Mouse (Mus musculus) lung, embryonic 14.5 days (tissue): ENCODE results near the gene Dnali1. TPM values are rescaled to one million over a fixed set of nuclear protein-coding genes. Genes with fewer than 3 reads are reported as not detected.
A peak's percentile ranks its signal among the peaks of the same experiment; 100 is the strongest.

Source experiments
- ATAC-seq: fragments of 200-750 bp; cut with Nextera tagmentation; 2 replicates; pipeline ENCODE4 v1.8.0; 2017; ENCODE audit warnings: mild to moderate bottlenecking, moderate TSS enrichment, moderate library complexity; ENCODE audit not compliant: insufficient read depth
- DNase-seq: peaks from one replicate; pipeline ENCODE4 v3.0.0-alpha.2; 2015
- H3K27ac ChIP-seq: fragments of 300-500 bp; sonication (generic); 2 replicates; pipeline ENCODE4 v1.5.1; 2014; ENCODE audit warnings: low read depth, mild to moderate bottlenecking, moderate library complexity
- H3K27me3 ChIP-seq: fragments of 300-500 bp; sonication (generic); 2 replicates; pipeline ENCODE4 v1.6.1; 2014; ENCODE audit warnings: low read length, control low read depth; ENCODE audit not compliant: insufficient read depth
- H3K36me3 ChIP-seq: fragments of 300-500 bp; sonication (generic); 2 replicates; pipeline ENCODE4 v1.6.1; 2014; ENCODE audit warnings: control low read depth; ENCODE audit not compliant: insufficient read depth
- H3K4me1 ChIP-seq: fragments of 300-500 bp; sonication (generic); 2 replicates; pipeline ENCODE4 v1.6.1; 2014; ENCODE audit warnings: antibody characterized with exemption, control low read depth; ENCODE audit not compliant: insufficient read depth
- H3K4me2 ChIP-seq: fragments of 300-500 bp; sonication (generic); 2 replicates; pipeline ENCODE4 v1.6.1; 2014; ENCODE audit warnings: mild to moderate bottlenecking
- H3K4me3 ChIP-seq: fragments of 300-500 bp; sonication (generic); 2 replicates; pipeline ENCODE4 v1.5.1; 2014; ENCODE audit warnings: low read depth, low read length
- H3K9ac ChIP-seq: fragments of 300-500 bp; sonication (generic); 2 replicates; pipeline ENCODE4 v1.6.1; 2014
- H3K9me3 ChIP-seq: fragments of 300-500 bp; sonication (generic); 2 replicates; pipeline ENCODE4 v1.6.1; 2016; ENCODE audit warnings: low read depth, low read length, control low read depth
- CTCF ChIP-seq: IDR thresholded peaks from 2 replicates; pipeline ENCODE4 v1.5.1; 2016; ENCODE audit warnings: antibody characterized with exemption, low read depth
- WGBS: fragments of 180-500 bp; shearing (Covaris S2); extraction: QIAGEN DNeasy Blood & Tissue Kit; methylation state at CpG from one replicate; pipeline ENCODE4 v1.1.7; 2014; 5-methylcytosine and 5-hydroxymethylcytosine counted together
- polyA plus RNA-seq: library from polyadenylated mRNA; unstranded; fragments of >200 nt; fragmentation: Nextera tagmentation; extraction: Ambion mirVana; gene quantifications from 2 replicates; pipeline ENCODE4 v1.2.1, GENCODE M21; 2014

The Dnali1 gene
- polyA plus RNA-seq, 1 experiment from 2014 or later: 0.13 TPM

DNA sequence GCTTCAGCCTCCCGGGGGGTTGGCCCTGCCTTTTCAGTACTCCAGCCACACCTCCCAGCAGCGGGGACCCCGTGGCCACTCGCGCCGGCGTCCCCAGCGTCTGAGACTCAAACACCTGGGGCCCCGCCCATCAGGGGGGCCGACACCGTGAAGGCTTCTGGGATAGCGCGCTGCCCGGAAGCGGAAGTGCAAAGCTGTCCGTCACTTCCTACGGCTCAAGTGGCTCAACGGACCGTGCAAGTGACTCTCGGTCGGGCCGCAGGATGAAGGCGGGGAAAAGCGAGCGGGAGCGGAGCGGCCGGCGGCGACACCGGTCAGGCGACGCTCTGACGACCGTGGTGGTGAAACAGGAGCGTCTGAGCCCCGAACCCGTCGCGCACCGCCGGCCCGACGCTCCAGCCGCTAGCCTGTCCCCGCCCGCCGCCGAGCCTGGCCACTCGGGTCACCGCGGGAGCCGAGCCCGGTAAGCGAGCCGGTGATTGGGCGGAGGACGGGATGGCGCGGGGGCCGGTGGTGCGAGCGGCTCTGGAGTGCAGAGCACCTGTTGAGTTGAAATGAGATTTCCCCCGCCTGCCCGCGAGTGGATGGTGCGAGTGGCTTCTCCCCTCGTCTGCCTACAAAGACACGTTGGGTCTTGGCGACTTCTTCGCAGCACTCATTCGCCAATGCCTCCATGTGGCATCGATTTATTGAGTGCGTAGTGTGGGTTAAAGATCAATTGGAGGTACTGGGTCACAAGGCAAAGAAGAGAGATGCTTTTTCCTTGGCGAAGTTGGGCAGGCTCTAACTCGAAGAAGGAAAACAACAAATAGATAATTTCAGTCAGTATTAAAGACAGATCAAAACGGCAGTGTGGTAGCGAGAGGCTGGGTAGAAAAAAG, 1.2 kb upstream of the Dnali1 start, which contains the start of gene Snip1:
Gene Snip1, plus strand, starts transcription at position 183 of the 881 bp plus-strand sequence.
- H3K4me3 ChIP-seq: peak within 1 kb of the TSS; percentile 84
- under 1% methylated on average over 78 of the region's 78 CpGs for WGBS

DNA sequence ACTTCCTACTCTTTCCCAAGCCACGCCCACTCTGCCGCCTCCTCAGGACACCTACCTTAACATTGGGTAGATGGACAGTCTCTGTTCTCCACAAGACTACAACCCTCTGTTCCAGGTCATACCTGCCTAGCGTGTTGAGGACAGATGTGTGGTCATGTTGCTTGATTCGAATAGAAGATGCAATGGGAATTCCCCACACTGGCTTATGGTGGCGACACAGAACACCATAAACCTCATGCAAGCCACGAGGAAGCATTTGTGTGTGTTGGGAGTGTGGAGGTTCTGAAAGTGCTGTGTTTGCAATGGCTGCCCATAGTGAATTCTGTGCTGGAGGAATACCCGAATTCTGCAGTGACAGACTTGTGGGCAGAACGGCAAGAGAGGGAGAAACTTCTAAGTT, 1.7 kb downstream of the Dnali1 start:
- no peaks in the 10 kb centered on the region for H3K9me3 ChIP-seq
- no peak overlapping the region for H3K27ac ChIP-seq
- H3K4me2 ChIP-seq: no peak overlapping the region
- H3K4me3 ChIP-seq: no peak overlapping the region
- H3K36me3 ChIP-seq: peaks cover 7% of the 10 kb centered on the region; the same call in 1 of the 2 replicates
- no peak overlapping the region for H3K9ac ChIP-seq
- 66% methylated on average over 8 of the region's 8 CpGs for WGBS
- ATAC-seq: no peak
- no peak for TF ChIP-seq CTCF
- H3K4me1 ChIP-seq: 0 out of 2 replicates have a peak, but pooled peaks cover 6% of the 10 kb centered on the region
- DNase-seq: no peak
- no peaks in the 10 kb centered on the region for H3K27me3 ChIP-seq

More for the DNA sequence above, 1.2 kb upstream of the Dnali1 start, which contains the start of gene Snip1:
- Histone ChIP-seq H3K27ac (peak within 1 kb of the TSS; percentile 50; the same call in 1 of the 2 replicates), H3K4me1 (0 out of 2 replicates have a peak, but pooled peaks cover 6% of the 10 kb centered on the region), H3K9ac (peak within 1 kb of the TSS; percentile 74), H3K27me3 (no peaks in the 10 kb centered on the region), H3K4me2 (peak within 1 kb of the TSS; percentile 77), H3K36me3 (peaks cover 35% of the 10 kb centered on the region), H3K9me3 (no peaks in the 10 kb centered on the region)
- DNase-seq (peak; percentile 98), ATAC-seq (peak; percentile 92)
- TF ChIP-seq CTCF: no peak

DNA sequence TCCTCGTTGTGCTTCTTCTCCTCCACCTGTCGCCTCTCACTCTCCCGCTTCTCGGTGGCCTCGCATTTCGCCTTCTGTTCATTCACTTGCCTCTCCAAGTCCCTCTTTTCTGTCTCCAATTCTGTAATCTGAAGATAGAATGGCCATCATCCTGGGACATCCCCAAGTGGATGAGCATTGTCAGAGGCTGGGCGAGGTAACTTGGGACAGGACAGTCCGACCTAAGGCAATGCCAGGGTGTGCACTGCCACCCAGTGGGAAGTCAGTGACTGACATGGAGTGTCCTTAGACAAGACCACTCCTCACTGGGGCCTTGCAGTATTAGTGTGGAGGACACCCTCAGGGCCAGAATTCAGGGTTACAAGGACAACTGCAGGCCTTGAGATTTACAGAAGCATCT, 6.5 kb downstream of the Dnali1 start:
- peak; percentile 90 for TF ChIP-seq CTCF
- Histone ChIP-seq H3K36me3 (peaks cover 24% of the 10 kb centered on the region), H3K4me3 (no peak overlapping the region), H3K27ac (no peak overlapping the region), H3K9me3 (no peaks in the 10 kb centered on the region), H3K9ac (no peak overlapping the region), H3K4me1 (no peaks in the 10 kb centered on the region), H3K27me3 (no peaks in the 10 kb centered on the region), H3K4me2 (peak overlapping the region; percentile 52)
- DNase-seq (peak; percentile 86), ATAC-seq (peak; percentile 90)
- WGBS: 2% methylated on average over 8 of the region's 8 CpGs

DNA sequence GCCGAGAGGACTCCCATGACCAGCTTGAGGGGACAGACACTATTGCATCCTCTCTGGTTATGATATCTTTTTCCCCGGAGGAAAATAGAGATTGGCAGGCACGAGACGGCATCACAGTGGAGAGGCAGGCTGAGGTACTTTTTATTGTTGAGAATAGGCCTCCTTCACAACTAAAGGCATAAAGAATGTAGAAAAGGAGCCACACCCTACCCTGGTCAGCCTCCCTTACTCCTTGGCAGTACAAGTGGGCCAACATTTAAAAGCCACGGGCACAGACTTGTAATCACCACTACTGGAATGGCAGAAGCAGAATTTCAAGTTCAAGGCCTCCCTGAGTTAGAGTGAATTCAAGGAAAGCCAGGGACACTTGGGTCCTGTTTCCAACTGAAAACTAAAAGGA, 7.5 kb downstream of the Dnali1 start:
- H3K4me3 ChIP-seq: no peak overlapping the region
- no peak overlapping the region for H3K4me2 ChIP-seq
- no peaks in the 10 kb centered on the region for H3K9me3 ChIP-seq
- WGBS: 47% methylated on average over 5 of the region's 5 CpGs
- no peaks in the 10 kb centered on the region for H3K4me1 ChIP-seq
- no peak for TF ChIP-seq CTCF
- H3K27ac ChIP-seq: no peak overlapping the region
- DNase-seq (no peak), ATAC-seq (0 out of 2 replicates have a peak, but pooled peaks have one; percentile 42)
- H3K36me3 ChIP-seq: peaks cover 34% of the 10 kb centered on the region
- H3K27me3 ChIP-seq: no peaks in the 10 kb centered on the region
- H3K9ac ChIP-seq: no peak overlapping the region

DNA sequence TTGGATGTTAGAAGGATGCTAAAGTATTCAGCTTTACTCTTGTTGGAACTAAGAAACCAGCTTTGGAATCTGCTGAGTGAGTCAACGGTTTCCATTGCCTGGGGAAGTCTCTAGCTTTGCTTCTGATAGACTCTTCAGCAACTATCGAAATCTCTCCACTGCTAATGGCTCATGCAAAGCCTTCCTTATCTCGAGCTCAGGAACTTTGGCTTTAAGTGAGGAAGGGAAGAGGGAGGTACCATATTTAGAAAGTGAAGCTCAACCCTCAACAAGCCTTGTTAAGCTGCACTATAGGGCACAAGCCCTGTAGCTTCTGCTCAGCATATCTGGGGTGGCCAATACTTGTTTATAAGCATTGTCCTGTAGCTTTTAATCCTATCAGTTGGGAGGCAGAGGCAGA, 8.2 kb downstream of the Dnali1 start:
- Histone ChIP-seq H3K27me3 (no peaks in the 10 kb centered on the region), H3K36me3 (peaks cover 41% of the 10 kb centered on the region), H3K27ac (no peak overlapping the region), H3K9me3 (no peaks in the 10 kb centered on the region), H3K4me3 (no peak overlapping the region), H3K9ac (no peak overlapping the region), H3K4me2 (no peak overlapping the region), H3K4me1 (no peaks in the 10 kb centered on the region)
- ATAC-seq (no peak), DNase-seq (no peak)
- WGBS: 32% methylated on average over 3 of the region's 3 CpGs
- TF ChIP-seq CTCF: no peak

DNA sequence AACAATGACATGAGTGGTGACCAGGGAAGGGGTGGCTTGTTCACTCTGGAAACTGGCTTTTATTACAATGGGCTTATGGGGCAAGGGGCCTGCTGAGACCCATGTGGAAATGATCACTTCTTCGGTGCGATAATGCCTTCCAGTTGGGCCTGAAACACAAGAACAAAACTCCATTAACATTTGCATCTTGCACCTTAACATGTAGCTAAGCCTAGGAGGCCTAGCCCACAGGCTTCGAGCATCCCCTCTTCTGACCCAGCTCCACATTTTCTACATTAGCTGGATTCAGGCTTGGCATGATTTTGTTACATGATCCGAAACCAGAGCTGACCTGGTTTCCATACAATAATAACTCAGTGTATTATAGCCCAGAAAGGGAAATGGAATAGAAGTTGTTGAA, 9.0 kb downstream of the Dnali1 start:
- 90% methylated on average over 4 of the region's 4 CpGs for WGBS
- H3K4me1 ChIP-seq: no peaks in the 10 kb centered on the region
- H3K27me3 ChIP-seq: no peaks in the 10 kb centered on the region
- no peak for ATAC-seq
- H3K9ac ChIP-seq: no peak overlapping the region
- no peaks in the 10 kb centered on the region for H3K9me3 ChIP-seq
- no peak for DNase-seq
- no peak overlapping the region for H3K27ac ChIP-seq
- H3K36me3 ChIP-seq: peaks cover 49% of the 10 kb centered on the region
- H3K4me2 ChIP-seq: no peak overlapping the region
- no peak overlapping the region for H3K4me3 ChIP-seq
- no peak for TF ChIP-seq CTCF

DNA sequence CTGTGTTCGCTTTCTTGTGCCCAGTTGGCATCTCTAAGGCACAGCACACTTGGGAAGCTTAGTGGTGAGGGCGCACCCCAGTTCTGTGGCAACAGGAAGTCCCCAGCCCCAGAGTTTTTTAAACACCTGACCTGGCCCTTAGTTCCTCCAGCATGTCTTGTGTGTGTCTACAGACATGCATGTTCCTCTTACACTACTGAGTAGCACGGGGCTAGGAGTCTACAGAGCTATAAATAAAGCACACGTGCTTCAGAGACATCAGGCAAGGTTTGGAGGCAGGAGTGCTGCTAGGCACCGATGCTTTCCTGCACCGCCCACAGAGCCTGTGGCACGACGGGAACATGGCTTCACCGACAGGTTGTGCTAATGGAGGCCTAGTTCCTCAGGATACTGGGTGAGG, 10.1 kb downstream of the Dnali1 start:
- peaks cover 59% of the 10 kb centered on the region for H3K36me3 ChIP-seq
- H3K4me2 ChIP-seq: no peak overlapping the region
- H3K4me1 ChIP-seq: no peaks in the 10 kb centered on the region
- H3K9ac ChIP-seq: no peak overlapping the region
- no peaks in the 10 kb centered on the region for H3K9me3 ChIP-seq
- ATAC-seq: no peak
- no peak overlapping the region for H3K27ac ChIP-seq
- TF ChIP-seq CTCF: no peak
- WGBS: 88% methylated on average over 9 of the region's 9 CpGs
- DNase-seq: no peak
- no peaks in the 10 kb centered on the region for H3K27me3 ChIP-seq
- no peak overlapping the region for H3K4me3 ChIP-seq
